14 mouse cellular contexts compared by ENCODE assay signal in the genomic region with DNA sequence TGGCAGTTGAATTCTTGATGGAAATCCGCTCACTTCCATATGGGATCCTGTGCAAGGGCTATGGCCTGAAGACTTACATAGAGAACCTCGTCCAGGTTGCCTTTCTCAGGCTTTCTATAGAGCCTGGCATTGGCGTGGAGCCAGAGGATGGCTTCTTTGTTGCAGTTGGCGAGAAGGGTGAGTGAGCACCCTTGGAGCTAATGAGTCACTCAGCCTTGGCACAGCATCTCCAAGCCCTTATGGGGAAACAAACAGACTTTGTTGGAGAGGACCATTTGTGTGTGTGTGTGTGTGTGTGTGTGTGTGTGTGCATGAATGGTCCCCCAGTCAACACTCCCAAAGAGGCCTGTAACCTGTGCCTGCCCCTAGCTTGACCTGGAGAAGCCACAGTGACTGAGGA. TPM values are rescaled to one million over a fixed set of nuclear protein-coding genes. Genes with fewer than 3 reads are reported as not detected.
DNase-seq lines count a peak whose midpoint lies in the region; ATAC-seq and TF ChIP-seq lines count a peak whose summit lies in the region.
"Had no signal": no experiment of that assay in that cellular context is flagged by ENCODE, and none has a peak within 500 bp of the region (broad histone marks: within the 10 kb centered on the region; RNA-seq: fewer than 3 reads in every experiment).

No protein-coding gene starts in this region.

- H3K9ac ChIP-seq in midbrain, postnatal 0 days (replicated peaks; ENCODE audit: low read length, poor library complexity, severe bottlenecking), result no peak overlapping the region
- H3K9ac ChIP-seq: embryonic facial prominence, embryonic 13.5 days; hindbrain, embryonic 14.5 days; liver, embryonic 14.5 days; neural tube, embryonic 13.5 days had no signal

- no peaks in the 10 kb centered on the region for H3K27me3 ChIP-seq in midbrain, postnatal 0 days (ENCODE audit: insufficient read depth, low read length)
- no peaks in the 10 kb centered on the region for H3K27me3 ChIP-seq in midbrain, embryonic 10.5 days (ENCODE audit: low read depth, poor library complexity, severe bottlenecking)
- no peaks in the 10 kb centered on the region for H3K27me3 ChIP-seq in hindbrain, embryonic 10.5 days (ENCODE audit: insufficient read depth, poor library complexity, severe bottlenecking)
- H3K27me3 ChIP-seq: embryonic facial prominence, embryonic 13.5 days; neural tube, embryonic 13.5 days had no signal

- H3K4me2 ChIP-seq in midbrain, postnatal 0 days (ENCODE audit: low read depth, low read length, poor library complexity, severe bottlenecking), result no peak overlapping the region
- H3K4me2 ChIP-seq: embryonic facial prominence, embryonic 13.5 days; hindbrain, embryonic 14.5 days; neural tube, embryonic 13.5 days had no signal

- DNase-seq in midbrain, postnatal 0 days (ENCODE audit: low spot score), result peak; percentile 21
- no peak for DNase-seq in midbrain, embryonic 10.5 days (ENCODE audit: low spot score)
- peak; percentile 36 to 54 for DNase-seq in adrenal gland, adult 18-20 months (ENCODE audit: low spot score in 2 of 2)
- DNase-seq in cerebellum, adult 18-20 months, result peak; percentile 70 to 72
- peak; percentile 64 for DNase-seq in kidney, postnatal 14 days
- DNase-seq in layer of hippocampus, postnatal 10 days (ENCODE audit: low spot score in 2 of 2), result no peak
- no peak for DNase-seq in frontal cortex, postnatal 36 days (ENCODE audit: low spot score in 2 of 2)
- DNase-seq in hindbrain, embryonic 10.5 days (ENCODE audit: low spot score), result no peak
- DNase-seq: thymus, postnatal 14 days had no signal

- no peaks in the 10 kb centered on the region for H3K36me3 ChIP-seq in midbrain, postnatal 0 days (ENCODE audit: insufficient read depth, low read length)
- H3K36me3 ChIP-seq in midbrain, embryonic 10.5 days, result no peaks in the 10 kb centered on the region
- no peaks in the 10 kb centered on the region for H3K36me3 ChIP-seq in hindbrain, embryonic 10.5 days
- H3K36me3 ChIP-seq: embryonic facial prominence, embryonic 13.5 days; neural tube, embryonic 13.5 days had no signal

- 71% methylated on average over 4 of the region's 4 CpGs for WGBS in midbrain, postnatal 0 days
- 90% methylated on average over 4 of the region's 4 CpGs for WGBS in midbrain, embryonic 10.5 days
- WGBS in hindbrain, embryonic 10.5 days, result 86% methylated on average over 4 of the region's 4 CpGs

- no peak overlapping the region for H3K4me3 ChIP-seq in midbrain, postnatal 0 days (ENCODE audit: low read depth, low read length)
- no peak overlapping the region for H3K4me3 ChIP-seq in midbrain, embryonic 10.5 days
- no peak overlapping the region for H3K4me3 ChIP-seq in hindbrain, embryonic 10.5 days
- H3K4me3 ChIP-seq: embryonic facial prominence, embryonic 13.5 days; megakaryocyte, embryonic 14.5 days; neural tube, embryonic 13.5 days had no signal

- ATAC-seq in midbrain, postnatal 0 days (ENCODE audit: low FRiP score), result no peak

- no peak for TF ChIP-seq CTCF in midbrain, postnatal 0 days (IDR thresholded peaks at IDR 0.05)

- H3K9me3 ChIP-seq in midbrain, postnatal 0 days (ENCODE audit: low read length), result no peaks in the 10 kb centered on the region
- no peaks in the 10 kb centered on the region for H3K9me3 ChIP-seq in midbrain, embryonic 10.5 days (replicated peaks)
- H3K9me3 ChIP-seq in hindbrain, embryonic 10.5 days, result no peaks in the 10 kb centered on the region
- H3K9me3 ChIP-seq: embryonic facial prominence, embryonic 13.5 days; neural tube, embryonic 13.5 days had no signal

- H3K4me1 ChIP-seq in midbrain, postnatal 0 days (ENCODE audit: insufficient read depth, low read length), result no peaks in the 10 kb centered on the region
- H3K4me1 ChIP-seq in midbrain, embryonic 10.5 days, result peaks cover 9% of the 10 kb centered on the region
- peaks cover 12% of the 10 kb centered on the region for H3K4me1 ChIP-seq in hindbrain, embryonic 10.5 days (replicated peaks)
- H3K4me1 ChIP-seq: megakaryocyte, embryonic 14.5 days had no signal

- H3K27ac ChIP-seq in midbrain, postnatal 0 days (ENCODE audit: low read depth, low read length), result no peak overlapping the region
- H3K27ac ChIP-seq in midbrain, embryonic 10.5 days (replicated peaks), result no peak overlapping the region
- no peak overlapping the region for H3K27ac ChIP-seq in hindbrain, embryonic 10.5 days
- H3K27ac ChIP-seq: embryonic facial prominence, embryonic 13.5 days; hindbrain, embryonic 14.5 days; liver, embryonic 14.5 days; neural tube, embryonic 13.5 days had no signal

RNA-seq across cellular contexts. Expression of a gene that starts 57.0 kb away (rescaled TPM):
- total RNA-seq in midbrain, postnatal 0 days (2014; rRNA removed), result 26.6 and 36.4 TPM in 2 replicates
- 7.7 and 7.9 TPM in 2 replicates for polyA plus RNA-seq in midbrain, postnatal 0 days (2015; fragmentation: Nextera tagmentation; extraction: Ambion mirVana)
- 2.2 and 2.6 TPM in 2 replicates for polyA plus RNA-seq in midbrain, embryonic 10.5 days (2016; fragmentation: Nextera tagmentation; extraction: Ambion mirVana)
- 10 to 100 TPM; 16.3 to 27.1 TPM for total RNA-seq in adrenal gland, adult 18-20 months (2021)
- 10 to 100 TPM; 25.8 to 28.2 TPM for total RNA-seq in layer of hippocampus, postnatal 10 days (2021)
- 2.3 and 2.9 TPM in 2 replicates for polyA plus RNA-seq in hindbrain, embryonic 10.5 days (2016; fragmentation: Nextera tagmentation; extraction: Ambion mirVana)

Comparison
In these comparisons a context has a peak if more than half of its experiments do, and no peak if none do; other contexts are left out.
1. DNase-seq: peak in midbrain, postnatal 0 days (single experiment), adrenal gland, adult 18-20 months (2 of 2), cerebellum, adult 18-20 months (2 of 2) and kidney, postnatal 14 days (single experiment); none in midbrain, embryonic 10.5 days (single experiment), layer of hippocampus, postnatal 10 days (0 of 2), frontal cortex, postnatal 36 days (0 of 2) and hindbrain, embryonic 10.5 days (single experiment).